Mouse (Mus musculus): ENCODE data around the gene Tmem274. TPM values are rescaled to one million over a fixed set of nuclear protein-coding genes. Genes with fewer than 3 reads are reported as not detected.

Tmem274 gene
- total RNA-seq, 2 experiments from 2014 or later = not detected

DNA sequence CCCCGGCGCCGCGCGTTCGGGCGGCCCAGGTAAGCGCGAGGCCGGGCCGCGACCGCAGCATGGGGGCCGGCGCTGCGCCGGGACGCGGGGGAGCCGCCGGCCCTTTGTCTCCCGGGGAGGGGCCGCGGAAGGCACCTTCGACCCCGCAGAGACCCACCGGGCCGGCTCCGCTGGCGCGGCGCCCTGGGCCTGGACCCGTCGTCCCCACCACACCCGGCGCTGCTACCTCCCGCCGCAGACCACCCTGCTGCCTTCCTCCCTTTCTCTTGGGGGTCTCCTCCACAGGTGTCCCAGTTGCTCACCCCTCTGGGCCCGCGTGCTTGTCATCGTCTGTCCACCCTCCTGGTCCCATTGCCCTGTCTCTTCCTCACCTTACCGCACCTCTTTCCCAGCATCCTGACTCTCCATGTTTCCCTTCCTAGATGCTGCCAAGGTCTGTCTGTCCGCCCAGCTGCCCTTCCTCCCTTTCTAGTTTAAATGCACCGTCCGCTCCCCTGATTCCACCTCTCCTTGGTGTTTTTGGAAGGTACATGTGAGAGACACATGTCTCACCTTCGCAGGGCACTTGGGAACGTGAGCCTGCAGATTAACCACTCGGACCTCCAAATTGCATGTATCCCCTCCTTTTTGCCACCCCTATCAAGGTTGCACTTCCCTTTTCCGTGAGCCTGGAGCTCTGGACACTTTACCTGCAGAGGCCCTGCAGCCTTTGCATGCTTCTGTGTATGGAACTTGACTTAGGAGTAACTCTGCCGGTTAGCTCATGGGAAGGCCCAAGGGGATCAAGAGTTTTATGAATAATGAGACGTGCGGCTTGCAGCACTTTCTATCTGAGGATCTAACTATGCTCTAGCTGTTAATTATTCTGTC lies 41.4 kb downstream of the Tmem274 start:
- no peak for ATAC-seq (replicated peaks; ENCODE audit: low FRiP score, low TSS enrichment, poor library complexity, severe bottlenecking)

- ATAC-seq (replicated peaks; ENCODE audit: low FRiP score, low TSS enrichment, poor library complexity, severe bottlenecking) = no peak
Observed at GRCm38 (mm10) chr4:149521258-149521657, 44.1 kb downstream of the Tmem274 start.

- ATAC-seq (replicated peaks; ENCODE audit: low FRiP score, low TSS enrichment, poor library complexity, severe bottlenecking) = no peak
Observed at GRCm38 (mm10) chr4:149523961-149524360, 46.8 kb downstream of the Tmem274 start.

DNA sequence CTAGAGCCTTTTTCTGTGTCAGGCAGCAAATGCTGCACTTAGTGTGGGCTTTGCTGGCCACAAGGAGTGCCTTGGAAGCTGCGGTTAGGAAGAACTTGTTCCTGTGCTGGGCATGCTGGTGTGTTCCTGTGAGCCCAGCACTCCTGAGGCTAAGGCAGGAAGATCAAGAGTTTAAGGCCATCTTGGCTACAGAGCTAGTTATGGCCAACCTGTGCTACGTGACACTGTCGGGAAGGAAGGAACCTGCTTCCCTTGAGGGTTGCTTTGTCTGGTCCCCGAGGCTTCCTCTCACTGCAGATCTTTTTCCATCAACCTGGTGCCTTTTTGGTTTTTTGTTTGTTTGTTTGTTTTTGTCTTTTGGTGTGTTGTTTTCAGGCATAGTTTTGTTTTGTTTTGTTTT lies 48.0 kb downstream of the Tmem274 start:
- no peak for ATAC-seq (replicated peaks; ENCODE audit: low FRiP score, low TSS enrichment, poor library complexity, severe bottlenecking)

- no peak for ATAC-seq (replicated peaks; ENCODE audit: low FRiP score, low TSS enrichment, poor library complexity, severe bottlenecking)
Observed at GRCm38 (mm10) chr4:149525811-149526210, 48.6 kb downstream of the Tmem274 start.

GRCm38 (mm10) chr4:149526330-149526729 lies 49.2 kb downstream of the Tmem274 start:
- no peak for ATAC-seq (replicated peaks; ENCODE audit: low FRiP score, low TSS enrichment, poor library complexity, severe bottlenecking)

DNA sequence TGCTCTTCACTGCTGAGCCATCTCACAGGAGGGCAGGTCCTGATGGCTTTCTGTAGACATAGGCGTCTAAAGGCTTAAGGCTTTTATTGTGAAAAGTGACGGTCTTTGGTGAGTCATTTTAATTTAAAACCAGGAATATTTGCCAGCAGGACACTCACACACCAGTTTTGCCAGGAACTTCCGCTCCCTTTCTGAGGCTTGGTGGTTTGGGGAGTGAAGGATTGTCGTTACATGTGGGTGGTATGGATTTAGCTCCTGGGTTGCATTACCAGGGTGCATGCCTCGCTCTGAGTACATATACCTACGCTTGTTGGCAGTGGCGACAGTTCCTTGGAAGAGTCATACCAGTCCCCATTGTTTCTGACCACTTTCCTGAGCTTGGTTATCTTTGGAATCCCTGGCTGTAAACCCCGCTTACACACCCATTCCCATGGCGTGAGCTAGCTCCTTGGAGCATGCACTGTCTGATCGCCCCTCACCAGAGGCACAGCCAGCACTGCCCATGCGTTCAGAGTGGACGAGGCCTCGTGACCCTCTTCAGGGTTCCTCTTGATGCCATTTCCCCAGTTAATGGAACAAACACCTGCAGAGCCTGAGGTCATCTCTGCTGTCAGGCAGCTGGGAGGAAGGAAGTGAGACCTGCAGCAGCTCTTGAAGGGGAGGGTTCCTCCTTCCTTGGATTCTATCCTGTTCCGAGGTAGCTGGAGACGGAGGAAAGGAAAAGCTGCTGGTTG lies 50.6 kb downstream of the Tmem274 start:
- no peak for ATAC-seq (replicated peaks; ENCODE audit: low FRiP score, low TSS enrichment, poor library complexity, severe bottlenecking)

DNA sequence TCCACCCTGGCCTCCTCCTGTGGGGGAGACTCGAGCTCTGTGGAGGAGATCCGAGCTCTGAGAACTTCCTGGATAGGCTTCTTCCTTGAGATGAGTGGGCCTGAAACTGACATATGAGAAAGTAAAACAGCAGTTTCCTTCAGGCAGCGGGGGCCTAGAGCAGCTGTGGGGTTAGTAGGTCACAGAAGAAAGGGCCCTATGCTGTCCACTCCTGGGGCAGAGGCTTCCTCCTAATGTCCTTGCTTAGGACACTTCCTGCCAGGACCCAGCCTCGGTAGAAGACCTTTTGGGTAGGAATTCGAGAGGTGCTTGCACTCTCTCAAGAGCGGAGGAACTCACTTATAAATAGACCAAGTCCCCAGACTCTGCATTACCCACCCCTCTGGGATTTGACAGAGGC lies 52.5 kb downstream of the Tmem274 start:
- no peak for ATAC-seq (replicated peaks; ENCODE audit: low FRiP score, low TSS enrichment, poor library complexity, severe bottlenecking)

Other genes with a start within 250 kb of the Tmem274 start
- gene Kif1b, start 169.7 kb upstream of the Tmem274 start, total RNA-seq (2014; fragmentation: Nextera tagmentation) = 7.9 and 8.1 TPM in 2 replicates
- gene Kif1b, start 169.7 kb upstream of the Tmem274 start, total RNA-seq (2017) = 4.6 and 5.8 TPM in 2 replicates
- gene Ube4b, start 50.6 kb upstream of the Tmem274 start, total RNA-seq (2014; fragmentation: Nextera tagmentation) = 65.7 and 65.9 TPM in 2 replicates
- gene Ube4b, start 50.6 kb upstream of the Tmem274 start, total RNA-seq (2017) = 24.1 and 34.2 TPM in 2 replicates
- not detected in 2 replicates for gene Rbp7, start 22.4 kb upstream of the Tmem274 start, total RNA-seq (2014; fragmentation: Nextera tagmentation)
- gene Rbp7, start 22.4 kb upstream of the Tmem274 start, total RNA-seq (2017) = not detected in 2 replicates
- 2.8 and 13.3 TPM in 2 replicates for gene Nmnat1, start 7.8 kb downstream of the Tmem274 start, total RNA-seq (2014; fragmentation: Nextera tagmentation)
- gene Nmnat1, start 7.8 kb downstream of the Tmem274 start, total RNA-seq (2017) = 2.2 and 8.0 TPM in 2 replicates
- gene Lzic, start 7.9 kb downstream of the Tmem274 start, total RNA-seq (2014; fragmentation: Nextera tagmentation) = 26.0 and 32.6 TPM in 2 replicates
- gene Lzic, start 7.9 kb downstream of the Tmem274 start, total RNA-seq (2017) = 62.6 and 135 TPM in 2 replicates
- gene Ctnnbip1, start 40.9 kb downstream of the Tmem274 start, total RNA-seq (2014; fragmentation: Nextera tagmentation) = 1.5 and 5.5 TPM in 2 replicates
- 1.7 and 5.9 TPM in 2 replicates for gene Ctnnbip1, start 40.9 kb downstream of the Tmem274 start, total RNA-seq (2017)
- 30.8 and 31.2 TPM in 2 replicates for gene Clstn1, start 109.1 kb downstream of the Tmem274 start, total RNA-seq (2014; fragmentation: Nextera tagmentation)
- 23.3 and 30.4 TPM in 2 replicates for gene Clstn1, start 109.1 kb downstream of the Tmem274 start, total RNA-seq (2017)
- gene Pik3cd, start 225.2 kb downstream of the Tmem274 start, total RNA-seq (2014; fragmentation: Nextera tagmentation) = 29.6 and 39.7 TPM in 2 replicates
- 14.1 and 17.9 TPM in 2 replicates for gene Pik3cd, start 225.2 kb downstream of the Tmem274 start, total RNA-seq (2017)